8 mouse cellular contexts compared by ENCODE assay signal in the genomic region with DNA sequence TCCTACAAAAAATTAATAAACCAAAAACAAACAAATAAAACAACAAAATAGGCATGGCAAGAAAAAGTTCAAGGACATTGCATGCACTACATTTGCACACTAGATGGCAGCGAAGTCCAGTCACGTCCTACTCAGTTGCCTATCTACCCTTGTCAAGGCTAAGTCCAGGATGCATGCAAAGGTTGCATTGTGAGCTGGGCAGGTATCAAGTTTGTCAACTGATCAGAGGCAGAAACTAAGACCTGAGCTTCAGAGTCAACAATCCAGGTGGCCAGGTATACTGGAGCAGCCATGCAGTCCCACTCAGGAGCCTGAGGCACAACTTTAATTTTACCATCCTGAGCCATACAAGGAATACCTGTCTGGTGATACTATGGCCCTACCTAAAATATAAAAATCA. TPM values are rescaled to one million over a fixed set of nuclear protein-coding genes. Genes with fewer than 3 reads are reported as not detected.
DNase-seq lines count a peak whose midpoint lies in the region; ATAC-seq lines count a peak whose summit lies in the region.

No protein-coding gene starts in this region.

- H3K27me3 ChIP-seq in midbrain, embryonic 11.5 days (ENCODE audit: control insufficient read depth, insufficient read depth, low read length) = no peaks in the 10 kb centered on the region
- no peaks in the 10 kb centered on the region for H3K27me3 ChIP-seq in midbrain, embryonic 10.5 days (ENCODE audit: low read depth, poor library complexity, severe bottlenecking)
- H3K27me3 ChIP-seq in embryonic facial prominence, embryonic 14.5 days (replicated peaks; ENCODE audit: control insufficient read depth, insufficient read depth, low read length) = no peaks in the 10 kb centered on the region
- H3K27me3 ChIP-seq in hindbrain, embryonic 12.5 days = no peaks in the 10 kb centered on the region
- no peaks in the 10 kb centered on the region for H3K27me3 ChIP-seq in limb, embryonic 13.5 days
- no peaks in the 10 kb centered on the region for H3K27me3 ChIP-seq in midbrain, embryonic 15.5 days (replicated peaks)

- ATAC-seq in midbrain, embryonic 11.5 days (ENCODE audit: low FRiP score) = peak; percentile 68
- peak; percentile 58 for ATAC-seq in embryonic facial prominence, embryonic 14.5 days (ENCODE audit: low read depth)
- peak; percentile 52 for ATAC-seq in hindbrain, embryonic 12.5 days (ENCODE audit: low FRiP score)
- peak; percentile 62 for ATAC-seq in limb, embryonic 13.5 days (ENCODE audit: low FRiP score, low read depth)
- peak; percentile 73 for ATAC-seq in midbrain, embryonic 15.5 days (replicated peaks)

- H3K4me1 ChIP-seq in midbrain, embryonic 11.5 days (ENCODE audit: control insufficient read depth, insufficient read depth, low read length) = peaks cover 20% of the 10 kb centered on the region
- H3K4me1 ChIP-seq in midbrain, embryonic 10.5 days = peaks cover 38% of the 10 kb centered on the region
- H3K4me1 ChIP-seq in embryonic facial prominence, embryonic 14.5 days (ENCODE audit: control insufficient read depth, insufficient read depth, low read length) = peaks cover 6% of the 10 kb centered on the region
- H3K4me1 ChIP-seq in hindbrain, embryonic 12.5 days = peaks cover 34% of the 10 kb centered on the region
- peaks cover 39% of the 10 kb centered on the region for H3K4me1 ChIP-seq in limb, embryonic 13.5 days
- H3K4me1 ChIP-seq in midbrain, embryonic 15.5 days = peaks cover 36% of the 10 kb centered on the region

- H3K9me3 ChIP-seq in midbrain, embryonic 11.5 days (ENCODE audit: control insufficient read depth, low read length) = no peaks in the 10 kb centered on the region
- H3K9me3 ChIP-seq in midbrain, embryonic 10.5 days (replicated peaks) = no peaks in the 10 kb centered on the region
- H3K9me3 ChIP-seq in embryonic facial prominence, embryonic 14.5 days (ENCODE audit: control insufficient read depth, low read length) = no peaks in the 10 kb centered on the region
- H3K9me3 ChIP-seq in hindbrain, embryonic 12.5 days (replicated peaks) = no peaks in the 10 kb centered on the region
- no peaks in the 10 kb centered on the region for H3K9me3 ChIP-seq in limb, embryonic 13.5 days
- no peaks in the 10 kb centered on the region for H3K9me3 ChIP-seq in midbrain, embryonic 15.5 days

- H3K4me2 ChIP-seq in midbrain, embryonic 11.5 days = no peak overlapping the region
- H3K4me2 ChIP-seq in embryonic facial prominence, embryonic 14.5 days (ENCODE audit: low read depth, low read length) = no peak overlapping the region
- no peak overlapping the region for H3K4me2 ChIP-seq in hindbrain, embryonic 12.5 days (replicated peaks)
- no peak overlapping the region for H3K4me2 ChIP-seq in limb, embryonic 13.5 days (replicated peaks)
- H3K4me2 ChIP-seq in midbrain, embryonic 15.5 days = peak overlapping the region; percentile 11; the same call in 1 of the 2 replicates

- H3K36me3 ChIP-seq in midbrain, embryonic 11.5 days (ENCODE audit: control insufficient read depth, insufficient read depth, low read length) = peaks cover 20% of the 10 kb centered on the region
- peaks cover 36% of the 10 kb centered on the region for H3K36me3 ChIP-seq in midbrain, embryonic 10.5 days
- peaks cover 35% of the 10 kb centered on the region for H3K36me3 ChIP-seq in embryonic facial prominence, embryonic 14.5 days (ENCODE audit: control insufficient read depth, insufficient read depth, low read length)
- H3K36me3 ChIP-seq in hindbrain, embryonic 12.5 days = peaks cover 31% of the 10 kb centered on the region
- H3K36me3 ChIP-seq in limb, embryonic 13.5 days = peaks cover 36% of the 10 kb centered on the region
- H3K36me3 ChIP-seq in midbrain, embryonic 15.5 days (replicated peaks) = peaks cover 10% of the 10 kb centered on the region

- no peak for DNase-seq in midbrain, embryonic 11.5 days (ENCODE audit: low spot score, missing footprints)
- DNase-seq in midbrain, embryonic 10.5 days (ENCODE audit: low spot score) = no peak
- peak; percentile 56 to 63 for DNase-seq in adrenal gland, postnatal 36 days
- peak; percentile 85 for DNase-seq in embryonic facial prominence, embryonic 14.5 days (ENCODE audit: low spot score)
- peak; percentile 68 for DNase-seq in thymus, postnatal 4 days

- H3K27ac ChIP-seq in midbrain, embryonic 11.5 days (ENCODE audit: low read depth, low read length) = no peak overlapping the region
- H3K27ac ChIP-seq in midbrain, embryonic 10.5 days (replicated peaks) = no peak overlapping the region
- no peak overlapping the region for H3K27ac ChIP-seq in embryonic facial prominence, embryonic 14.5 days (replicated peaks; ENCODE audit: low read depth, low read length)
- no peak overlapping the region for H3K27ac ChIP-seq in hindbrain, embryonic 12.5 days
- no peak overlapping the region for H3K27ac ChIP-seq in limb, embryonic 13.5 days
- H3K27ac ChIP-seq in midbrain, embryonic 15.5 days = no peak overlapping the region

- H3K4me3 ChIP-seq in midbrain, embryonic 11.5 days (ENCODE audit: low read depth, low read length) = no peak overlapping the region
- H3K4me3 ChIP-seq in midbrain, embryonic 10.5 days = no peak overlapping the region
- no peak overlapping the region for H3K4me3 ChIP-seq in embryonic facial prominence, embryonic 14.5 days (ENCODE audit: low read depth, low read length)
- no peak overlapping the region for H3K4me3 ChIP-seq in hindbrain, embryonic 12.5 days
- H3K4me3 ChIP-seq in limb, embryonic 13.5 days = no peak overlapping the region
- H3K4me3 ChIP-seq in midbrain, embryonic 15.5 days = no peak overlapping the region

- WGBS in midbrain, embryonic 11.5 days = 11% methylated on average over 2 of the region's 2 CpGs
- WGBS in midbrain, embryonic 10.5 days = 11% methylated on average over 2 of the region's 2 CpGs
- 4% methylated on average over 2 of the region's 2 CpGs for WGBS in embryonic facial prominence, embryonic 14.5 days
- WGBS in hindbrain, embryonic 12.5 days = 5% methylated on average over 2 of the region's 2 CpGs
- WGBS in limb, embryonic 13.5 days = 6% methylated on average over 2 of the region's 2 CpGs
- 6% methylated on average over 2 of the region's 2 CpGs for WGBS in midbrain, embryonic 15.5 days

- no peak overlapping the region for H3K9ac ChIP-seq in midbrain, embryonic 11.5 days (ENCODE audit: low read length)
- H3K9ac ChIP-seq in embryonic facial prominence, embryonic 14.5 days (ENCODE audit: low read depth, low read length) = no peak overlapping the region
- no peak overlapping the region for H3K9ac ChIP-seq in hindbrain, embryonic 12.5 days
- no peak overlapping the region for H3K9ac ChIP-seq in limb, embryonic 13.5 days
- no peak overlapping the region for H3K9ac ChIP-seq in midbrain, embryonic 15.5 days

RNA-seq across cellular contexts. Expression of a gene that starts 21.9 kb away (rescaled TPM):
- polyA plus RNA-seq in midbrain, embryonic 11.5 days (2014; fragmentation: Nextera tagmentation; extraction: Ambion mirVana) = 48.2 and 58.6 TPM in 2 replicates
- 68.3 and 71.3 TPM in 2 replicates for polyA plus RNA-seq in midbrain, embryonic 10.5 days (2016; fragmentation: Nextera tagmentation; extraction: Ambion mirVana)
- 100 to 1,000 TPM; 103 to 107 TPM for total RNA-seq in adrenal gland, postnatal 36 days (2021)
- 78.3 and 79.8 TPM in 2 replicates for polyA plus RNA-seq in embryonic facial prominence, embryonic 14.5 days (2014; fragmentation: Nextera tagmentation; extraction: Ambion mirVana)
- 71.8 and 73.7 TPM in 2 replicates for polyA plus RNA-seq in hindbrain, embryonic 12.5 days (2016; fragmentation: Nextera tagmentation; extraction: Ambion mirVana)
- 76.9 and 82.7 TPM in 2 replicates for polyA plus RNA-seq in limb, embryonic 13.5 days (2015; fragmentation: Nextera tagmentation; extraction: Ambion mirVana)
- 87.6 and 94.7 TPM in 2 replicates for polyA plus RNA-seq in midbrain, embryonic 15.5 days (2015; fragmentation: Nextera tagmentation; extraction: Ambion mirVana)

RNA-seq across cellular contexts. Expression of a gene that starts 52.4 kb away (rescaled TPM):
- polyA plus RNA-seq in midbrain, embryonic 11.5 days (2014; fragmentation: Nextera tagmentation; extraction: Ambion mirVana) = 4.8 and 6.0 TPM in 2 replicates
- 2.9 and 3.1 TPM in 2 replicates for polyA plus RNA-seq in midbrain, embryonic 10.5 days (2016; fragmentation: Nextera tagmentation; extraction: Ambion mirVana)
- total RNA-seq in adrenal gland, postnatal 36 days (2021) = 100 to 1,000 TPM; 222 to 305 TPM
- polyA plus RNA-seq in embryonic facial prominence, embryonic 14.5 days (2014; fragmentation: Nextera tagmentation; extraction: Ambion mirVana) = 59.2 and 68.0 TPM in 2 replicates
- 13.8 and 16.6 TPM in 2 replicates for polyA plus RNA-seq in hindbrain, embryonic 12.5 days (2016; fragmentation: Nextera tagmentation; extraction: Ambion mirVana)
- 41.1 and 48.9 TPM in 2 replicates for polyA plus RNA-seq in limb, embryonic 13.5 days (2015; fragmentation: Nextera tagmentation; extraction: Ambion mirVana)
- 8.2 and 12.6 TPM in 2 replicates for polyA plus RNA-seq in midbrain, embryonic 15.5 days (2015; fragmentation: Nextera tagmentation; extraction: Ambion mirVana)

Comparison
In these comparisons a context has a peak if more than half of its experiments do, and no peak if none do; other contexts are left out.
1. DNase-seq: peak in adrenal gland, postnatal 36 days (2 of 2), embryonic facial prominence, embryonic 14.5 days (single experiment) and thymus, postnatal 4 days (single experiment); none in midbrain, embryonic 11.5 days (single experiment) and midbrain, embryonic 10.5 days (single experiment).
2. Peak in every context shown above with its lines, with median percentiles within 50 percentile points of each other: ATAC-seq.